Mouse (Mus musculus): ENCODE measurements at regions not wholly inside any gene's neighbourhood (a gene's known extent, or its start where the extent isn't known, plus 50 kb on each side); places are given as distances from the start of the nearest gene placed in this dataset.
"Not testable (repeated sequence)": the region's sequence is repeated elsewhere in the genome, so short reads cannot be mapped to it uniquely, and the experiment has no call there.

DNA sequence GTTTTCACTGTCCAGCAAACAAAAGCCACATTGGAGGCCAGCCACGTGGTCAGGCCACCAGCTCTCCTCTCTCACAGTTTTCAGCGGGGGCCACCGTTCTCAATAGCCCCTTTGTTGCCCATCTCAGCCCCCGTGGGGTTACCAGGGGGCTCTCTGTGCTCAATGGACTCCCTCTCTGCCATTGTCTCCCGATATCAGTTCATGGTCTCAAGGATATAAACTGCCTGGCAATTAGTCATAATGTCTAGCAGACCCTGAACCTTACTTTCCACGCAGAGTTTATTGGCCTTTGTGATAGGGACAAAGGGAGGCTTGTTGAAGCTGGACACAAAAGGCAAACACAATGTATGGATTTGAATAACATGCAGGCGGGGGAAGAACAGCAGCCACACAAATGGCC, 345.9 kb upstream of the Maf start:
- ATAC-seq (replicated peaks in 1 of 2; ENCODE audit: insufficient read depth in 1 of 2, low FRiP score in 2 of 2, low TSS enrichment in 1 of 2, low read depth in 1 of 2, poor library complexity in 2 of 2, severe bottlenecking in 2 of 2): no peak

GRCm38 (mm10) chr8:116053043-116053442, 345.4 kb upstream of the Maf start:
- no peak for ATAC-seq (replicated peaks in 1 of 2; ENCODE audit: insufficient read depth in 1 of 2, low FRiP score in 2 of 2, low TSS enrichment in 1 of 2, low read depth in 1 of 2, poor library complexity in 2 of 2, severe bottlenecking in 2 of 2)

GRCm38 (mm10) chr8:116048480-116048879, 340.9 kb upstream of the Maf start:
- ATAC-seq (replicated peaks in 1 of 2; ENCODE audit: insufficient read depth in 1 of 2, low FRiP score in 2 of 2, low TSS enrichment in 1 of 2, low read depth in 1 of 2, poor library complexity in 2 of 2, severe bottlenecking in 2 of 2): peak in 1 of 2 experiments; percentile 37; a peak in 1 of 4 replicates

DNA sequence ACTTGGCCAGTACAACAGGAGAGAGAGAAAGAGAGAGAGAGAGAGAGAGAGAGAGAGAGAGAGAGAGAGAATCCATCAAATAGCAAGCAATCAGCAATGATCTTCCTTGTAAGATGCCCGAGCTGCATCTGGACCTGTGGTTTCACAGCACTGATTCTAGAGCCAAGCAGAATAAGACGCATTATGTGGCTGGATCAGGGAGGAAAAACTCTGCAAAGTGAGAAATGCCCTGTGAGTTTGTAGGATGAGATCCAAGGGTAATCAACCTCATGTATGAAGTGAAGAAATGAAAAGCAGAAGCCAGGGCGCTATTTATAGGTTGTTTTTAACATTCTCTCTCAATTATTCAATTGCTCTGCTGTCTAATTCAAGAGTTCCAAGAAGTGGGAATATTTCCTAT, 339.3 kb upstream of the Maf start:
- no peak for ATAC-seq (replicated peaks in 1 of 2; ENCODE audit: insufficient read depth in 1 of 2, low FRiP score in 2 of 2, low TSS enrichment in 1 of 2, low read depth in 1 of 2, poor library complexity in 2 of 2, severe bottlenecking in 2 of 2)

GRCm38 (mm10) chr8:116045526-116045925, 337.9 kb upstream of the Maf start:
- no peak for ATAC-seq (replicated peaks in 1 of 2; ENCODE audit: insufficient read depth in 1 of 2, low FRiP score in 2 of 2, low TSS enrichment in 1 of 2, low read depth in 1 of 2, poor library complexity in 2 of 2, severe bottlenecking in 2 of 2)

GRCm38 (mm10) chr8:116043381-116043780, 335.8 kb upstream of the Maf start:
- no peak for ATAC-seq (replicated peaks in 1 of 2; ENCODE audit: insufficient read depth in 1 of 2, low FRiP score in 2 of 2, low TSS enrichment in 1 of 2, low read depth in 1 of 2, poor library complexity in 2 of 2, severe bottlenecking in 2 of 2)

GRCm38 (mm10) chr8:116030966-116031365, 323.4 kb upstream of the Maf start:
- no peak for ATAC-seq (replicated peaks in 1 of 2; ENCODE audit: insufficient read depth in 1 of 2, low FRiP score in 2 of 2, low TSS enrichment in 1 of 2, low read depth in 1 of 2, poor library complexity in 2 of 2, severe bottlenecking in 2 of 2)

GRCm38 (mm10) chr8:116025321-116025720, 317.7 kb upstream of the Maf start:
- ATAC-seq (replicated peaks in 1 of 2; ENCODE audit: insufficient read depth in 1 of 2, low FRiP score in 2 of 2, low TSS enrichment in 1 of 2, low read depth in 1 of 2, poor library complexity in 2 of 2, severe bottlenecking in 2 of 2): no peak

- ATAC-seq (replicated peaks in 1 of 2; ENCODE audit: insufficient read depth in 1 of 2, low FRiP score in 2 of 2, low TSS enrichment in 1 of 2, low read depth in 1 of 2, poor library complexity in 2 of 2, severe bottlenecking in 2 of 2): no peak
These were observed 317.2 kb upstream of the Maf start for GRCm38 (mm10) chr8:116024811-116025210.

GRCm38 (mm10) chr8:116021691-116022090, 314.1 kb upstream of the Maf start:
- peak; percentile 90 to 91 for ATAC-seq (replicated peaks in 1 of 2; ENCODE audit: insufficient read depth in 1 of 2, low FRiP score in 2 of 2, low TSS enrichment in 1 of 2, low read depth in 1 of 2, poor library complexity in 2 of 2, severe bottlenecking in 2 of 2)

GRCm38 (mm10) chr8:115995320-115995719, 287.7 kb upstream of the Maf start:
- ATAC-seq (replicated peaks in 1 of 2; ENCODE audit: insufficient read depth in 1 of 2, low FRiP score in 2 of 2, low TSS enrichment in 1 of 2, low read depth in 1 of 2, poor library complexity in 2 of 2, severe bottlenecking in 2 of 2): no peak

- no peak for ATAC-seq (replicated peaks in 1 of 2; ENCODE audit: insufficient read depth in 1 of 2, low FRiP score in 2 of 2, low TSS enrichment in 1 of 2, low read depth in 1 of 2, poor library complexity in 2 of 2, severe bottlenecking in 2 of 2)
These were observed 284.4 kb upstream of the Maf start for GRCm38 (mm10) chr8:115991989-115992388.

GRCm38 (mm10) chr8:115983397-115983796, 275.8 kb upstream of the Maf start:
- ATAC-seq (replicated peaks in 1 of 2; ENCODE audit: insufficient read depth in 1 of 2, low FRiP score in 2 of 2, low TSS enrichment in 1 of 2, low read depth in 1 of 2, poor library complexity in 2 of 2, severe bottlenecking in 2 of 2): no peak

GRCm38 (mm10) chr8:115982326-115982725, 274.7 kb upstream of the Maf start:
- no peak for ATAC-seq (replicated peaks in 1 of 2; ENCODE audit: insufficient read depth in 1 of 2, low FRiP score in 2 of 2, low TSS enrichment in 1 of 2, low read depth in 1 of 2, poor library complexity in 2 of 2, severe bottlenecking in 2 of 2)

DNA sequence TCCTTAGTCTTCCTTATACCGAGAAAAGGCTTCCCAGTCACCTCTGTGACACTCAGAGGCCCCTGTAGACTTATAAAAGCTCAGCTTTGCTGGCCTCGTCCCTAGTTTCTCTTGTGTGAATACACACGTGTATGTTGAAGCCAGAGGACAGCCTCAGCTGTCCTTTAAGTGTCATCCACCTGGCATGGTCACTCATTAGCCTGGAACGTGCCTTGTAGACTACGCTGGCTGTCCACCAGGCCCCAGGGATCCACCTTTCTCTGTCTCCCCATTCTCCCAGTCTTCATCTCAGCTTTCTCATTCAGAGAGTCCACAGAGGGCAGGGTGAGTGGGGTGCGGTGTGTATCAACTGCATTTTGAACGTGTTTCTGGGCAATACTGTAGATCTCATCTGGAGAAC, 273.8 kb upstream of the Maf start:
- no peak for ATAC-seq (replicated peaks in 1 of 2; ENCODE audit: insufficient read depth in 1 of 2, low FRiP score in 2 of 2, low TSS enrichment in 1 of 2, low read depth in 1 of 2, poor library complexity in 2 of 2, severe bottlenecking in 2 of 2)

- ATAC-seq (replicated peaks in 1 of 2; ENCODE audit: insufficient read depth in 1 of 2, low FRiP score in 2 of 2, low TSS enrichment in 1 of 2, low read depth in 1 of 2, poor library complexity in 2 of 2, severe bottlenecking in 2 of 2): no peak
These were observed 273.0 kb upstream of the Maf start for GRCm38 (mm10) chr8:115980616-115981015.

DNA sequence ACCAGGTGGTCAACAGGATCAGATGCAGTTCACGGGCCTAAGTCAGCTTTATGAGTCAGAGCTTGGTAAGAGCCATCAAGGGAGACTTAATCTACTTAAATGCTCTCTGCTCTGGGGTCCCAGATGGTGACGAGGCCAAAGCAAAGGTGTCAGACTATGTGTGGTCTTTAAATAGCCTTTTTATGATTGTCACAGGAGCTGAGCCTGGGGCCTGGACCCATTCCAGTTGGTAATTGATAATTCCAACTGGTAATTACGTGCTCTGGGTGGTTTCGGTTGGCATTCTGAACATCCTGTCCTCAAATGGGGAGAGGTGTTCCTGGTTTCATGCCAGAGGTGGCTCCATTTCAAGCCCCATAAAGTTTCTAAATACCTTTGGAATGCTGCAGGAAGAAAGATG, 269.6 kb upstream of the Maf start:
- ATAC-seq (replicated peaks in 1 of 2; ENCODE audit: insufficient read depth in 1 of 2, low FRiP score in 2 of 2, low TSS enrichment in 1 of 2, low read depth in 1 of 2, poor library complexity in 2 of 2, severe bottlenecking in 2 of 2): no peak

- no peak for ATAC-seq (replicated peaks in 1 of 2; ENCODE audit: insufficient read depth in 1 of 2, low FRiP score in 2 of 2, low TSS enrichment in 1 of 2, low read depth in 1 of 2, poor library complexity in 2 of 2, severe bottlenecking in 2 of 2)
These were observed 267.1 kb upstream of the Maf start for GRCm38 (mm10) chr8:115974706-115975105.

DNA sequence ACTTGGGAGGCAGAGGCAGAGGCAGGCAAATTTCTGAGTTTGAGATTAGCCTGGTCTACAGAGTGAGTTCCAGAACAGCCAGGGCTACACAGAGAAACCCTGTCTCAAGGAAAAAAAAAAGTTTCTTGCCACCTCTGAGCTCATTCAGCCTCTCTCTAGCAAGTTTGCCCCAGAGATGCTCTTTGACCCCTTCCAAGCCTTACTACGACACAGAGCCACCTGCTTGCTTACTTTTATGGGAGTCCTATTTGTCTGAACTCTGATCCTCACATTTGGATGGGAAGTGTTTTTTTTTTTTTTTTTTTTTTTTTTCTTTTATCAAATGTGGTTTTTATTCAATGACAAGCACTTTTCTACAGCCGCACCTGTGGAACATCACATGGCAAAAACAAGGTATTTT, 263.8 kb upstream of the Maf start:
- not testable (repeated sequence) for ATAC-seq (replicated peaks in 1 of 2; ENCODE audit: insufficient read depth in 1 of 2, low FRiP score in 2 of 2, low TSS enrichment in 1 of 2, low read depth in 1 of 2, poor library complexity in 2 of 2, severe bottlenecking in 2 of 2)

DNA sequence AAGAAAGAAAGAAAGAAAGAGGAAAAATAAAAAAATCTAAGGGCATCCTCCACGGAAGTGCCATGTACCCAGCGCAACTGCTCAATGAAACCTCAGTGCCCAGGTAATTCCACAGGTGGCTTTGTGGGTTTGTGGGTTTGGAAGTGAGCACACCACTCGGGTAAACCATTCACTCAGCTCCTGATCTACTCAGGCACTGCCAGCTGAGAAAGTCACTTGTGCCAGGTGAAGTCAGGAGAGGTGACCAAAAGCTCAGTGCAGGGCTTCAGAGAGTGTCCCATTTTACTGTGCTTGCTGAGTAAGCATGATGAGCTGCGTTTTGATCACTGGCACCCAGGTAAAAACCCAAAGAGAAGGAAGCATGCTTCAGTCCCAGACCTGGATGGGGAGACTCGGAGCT, 260.5 kb upstream of the Maf start:
- ATAC-seq (replicated peaks in 1 of 2; ENCODE audit: insufficient read depth in 1 of 2, low FRiP score in 2 of 2, low TSS enrichment in 1 of 2, low read depth in 1 of 2, poor library complexity in 2 of 2, severe bottlenecking in 2 of 2): no peak

Measured in hematopoietic stem cell, adult 5-6 weeks (primary cell).